Mouse (Mus musculus) testis, adult 2 months (tissue): Measurements from ENCODE around the gene Gstt1. TPM values are rescaled to one million over a fixed set of nuclear protein-coding genes. Genes with fewer than 3 reads are reported as not detected.

ENCODE experiments used
- H3K27ac ChIP-seq: fragments of 200-500 bp; 2 replicates; pipeline ENCODE4 v1.5.1; 2012; ENCODE audit warnings: low read depth, low read length; ENCODE audit not compliant: control insufficient read depth, insufficient read depth
- H3K27me3 ChIP-seq: fragments of 200-500 bp; 2 replicates; pipeline ENCODE4 v1.6.1; 2012; ENCODE audit warnings: mild to moderate bottlenecking, low read length, moderate library complexity; ENCODE audit not compliant: control insufficient read depth, insufficient read depth
- H3K36me3 ChIP-seq: fragments of 200-500 bp; 2 replicates; pipeline ENCODE4 v1.6.1; 2012; ENCODE audit warnings: mild to moderate bottlenecking, low read length; ENCODE audit not compliant: control insufficient read depth, insufficient read depth
- H3K4me1 ChIP-seq: fragments of 200-500 bp; 2 replicates; pipeline ENCODE4 v1.6.1; 2012; ENCODE audit warnings: low read length; ENCODE audit not compliant: control insufficient read depth, insufficient read depth
- H3K4me3 ChIP-seq: fragments of 200-500 bp; 2 replicates; pipeline ENCODE4 v1.5.1; 2012; ENCODE audit warnings: low read depth, mild to moderate bottlenecking, low read length, moderate library complexity, mixed read lengths; ENCODE audit not compliant: control insufficient read depth
- CTCF ChIP-seq: fragments of 200-500 bp; IDR thresholded peaks from 2 replicates; pipeline ENCODE4 v1.5.1; 2012; ENCODE audit warnings: low read depth, mild to moderate bottlenecking, inconsistent platforms, low read length, moderate library complexity; ENCODE audit not compliant: control insufficient read depth, insufficient read depth, insufficient replicate concordance
- POLR2A ChIP-seq: fragments of 200-500 bp; IDR thresholded peaks from 2 replicates; pipeline ENCODE4 v1.6.1; 2012; ENCODE audit warnings: low read depth, mild to moderate bottlenecking, inconsistent platforms, low read length, moderate library complexity; ENCODE audit not compliant: control insufficient read depth
- polyA plus RNA-seq: library from polyadenylated mRNA; depleted of rRNA; stranded (reverse); fragments of >200 nt; gene quantifications from 2 replicates; pipeline ENCODE4 v1.2.3, GENCODE M21; 2012

The Gstt1 gene
- polyA plus RNA-seq, 1 experiment: 8.9 TPM

GRCm38 (mm10) chr10:75828500-75828931 lies 30.1 kb upstream of the Gstt1 start:
- TF ChIP-seq POLR2A: no peak
- no peak for TF ChIP-seq CTCF
- H3K27me3 ChIP-seq: no peaks in the 10 kb centered on the region
- H3K4me3 ChIP-seq: no peak overlapping the region
- H3K27ac ChIP-seq: no peak overlapping the region
- no peaks in the 10 kb centered on the region for H3K36me3 ChIP-seq
- peaks cover 7% of the 10 kb centered on the region for H3K4me1 ChIP-seq

DNA sequence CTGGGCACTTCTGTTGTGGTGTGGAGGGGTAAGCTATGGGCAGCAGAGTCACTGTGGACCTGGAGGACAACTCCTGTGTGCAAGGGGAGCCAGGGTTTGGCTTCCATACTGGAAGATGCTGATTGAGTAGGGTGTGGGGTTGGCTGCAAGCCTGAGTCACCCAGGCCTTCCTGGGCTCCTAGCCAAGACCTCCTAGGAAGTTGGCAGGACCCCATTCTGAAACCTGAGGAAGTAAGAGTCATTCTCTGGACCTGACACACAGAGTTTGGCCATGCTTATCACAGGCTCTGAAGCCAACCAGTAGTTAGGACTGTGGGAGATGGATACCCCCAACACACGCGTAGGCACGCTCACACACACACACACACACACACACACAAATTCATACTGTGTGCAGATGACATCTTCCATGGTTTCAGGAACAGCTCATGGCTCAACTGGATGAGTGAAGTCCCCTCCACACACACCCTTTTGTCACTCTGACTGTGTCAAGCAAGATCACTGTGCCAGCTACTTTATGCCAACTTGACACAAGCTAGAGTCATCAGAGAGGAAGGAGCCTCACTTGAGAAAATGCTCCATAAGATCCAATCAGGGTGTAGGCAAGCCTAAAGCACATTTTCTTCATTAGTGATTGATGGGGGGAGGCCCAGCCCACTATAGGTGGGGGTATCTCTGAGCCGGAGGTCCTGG lies 29.4 kb upstream of the Gstt1 start:
- no peak for TF ChIP-seq POLR2A
- TF ChIP-seq CTCF: no peak
- H3K4me3 ChIP-seq: no peak overlapping the region
- no peaks in the 10 kb centered on the region; the same call in none of the 2 replicates for H3K4me1 ChIP-seq
- H3K27me3 ChIP-seq: no peaks in the 10 kb centered on the region
- no peak overlapping the region for H3K27ac ChIP-seq
- no peaks in the 10 kb centered on the region for H3K36me3 ChIP-seq

DNA sequence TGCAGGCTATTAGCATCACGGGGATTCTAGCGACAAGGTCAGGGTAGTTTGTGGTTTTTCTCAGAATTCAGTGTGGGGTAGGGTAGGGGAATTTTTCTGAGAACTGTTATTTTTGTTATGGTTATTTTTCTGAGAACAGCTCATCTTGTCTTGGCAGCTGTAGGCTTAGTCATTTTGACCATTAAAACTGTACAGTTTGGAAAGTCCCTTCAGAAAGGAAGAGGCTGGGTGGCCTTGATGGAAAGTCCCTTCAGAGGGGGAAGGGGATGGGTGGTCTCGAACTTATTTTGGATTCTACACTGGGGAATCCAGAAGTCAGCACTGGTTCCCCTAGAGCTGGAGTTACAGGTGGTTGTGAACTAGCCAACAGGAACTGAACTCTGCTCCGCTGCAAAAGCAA lies 26.1 kb upstream of the Gstt1 start:
- no peaks in the 10 kb centered on the region; the same call in 1 of the 2 replicates for H3K4me1 ChIP-seq
- H3K36me3 ChIP-seq: no peaks in the 10 kb centered on the region

GRCm38 (mm10) chr10:75823782-75824181 lies 25.4 kb upstream of the Gstt1 start:
- Histone ChIP-seq H3K27ac (no peak overlapping the region), H3K4me1 (no peaks in the 10 kb centered on the region; the same call in 1 of the 2 replicates), H3K4me3 (no peak overlapping the region; the same call in 1 of the 2 replicates), H3K27me3 (no peaks in the 10 kb centered on the region), H3K36me3 (no peaks in the 10 kb centered on the region)
- TF ChIP-seq CTCF (no peak), POLR2A (no peak)

More for the DNA sequence above, 26.1 kb upstream of the Gstt1 start:
- Histone ChIP-seq H3K4me3 (no peak overlapping the region), H3K27me3 (no peaks in the 10 kb centered on the region), H3K27ac (no peak overlapping the region)
- TF ChIP-seq CTCF (no peak), POLR2A (no peak)

DNA sequence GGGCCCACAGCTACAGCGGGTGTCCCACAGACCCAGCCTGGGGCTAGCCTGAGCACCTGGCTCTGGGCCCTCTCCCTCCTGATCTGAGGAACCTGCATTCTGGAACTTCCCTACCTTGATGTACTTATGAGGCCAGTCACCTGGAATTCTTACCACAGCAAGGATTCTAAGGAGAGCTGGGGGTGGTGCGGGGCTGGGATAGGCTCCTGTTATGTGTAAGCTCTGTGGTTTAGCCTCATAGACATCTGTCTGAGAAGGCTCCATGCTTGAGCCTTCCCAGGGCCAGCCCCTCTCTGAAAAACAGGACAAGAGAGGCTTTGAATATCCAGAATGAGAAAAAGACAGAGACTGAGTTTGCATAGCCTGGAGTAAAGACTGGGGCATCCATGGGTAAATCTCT lies 24.1 kb upstream of the Gstt1 start, which contains the start of gene Gstt4:
Gene Gstt4 (minus strand): TSS at position 101 of the 400 bp plus-strand sequence.
- Histone ChIP-seq H3K4me1 (no peaks in the 10 kb centered on the region; the same call in 1 of the 2 replicates), H3K27me3 (no peaks in the 10 kb centered on the region), H3K4me3 (peak within 1 kb of the TSS; percentile 76), H3K36me3 (no peaks in the 10 kb centered on the region), H3K27ac (no peak within 1 kb of the TSS; the same call in 1 of the 2 replicates)
- TF ChIP-seq CTCF: no peak
- TF ChIP-seq POLR2A: peak; percentile 34; the same call in 1 of the 2 replicates

GRCm38 (mm10) chr10:75819882-75820281 lies 21.5 kb upstream of the Gstt1 start:
- Histone ChIP-seq H3K27me3 (no peaks in the 10 kb centered on the region), H3K27ac (no peak overlapping the region), H3K4me3 (peak overlapping the region; percentile 76), H3K4me1 (no peaks in the 10 kb centered on the region), H3K36me3 (no peaks in the 10 kb centered on the region)
- TF ChIP-seq CTCF (no peak), POLR2A (no peak)

- H3K4me1 ChIP-seq: no peaks in the 10 kb centered on the region
- H3K4me3 ChIP-seq: peak overlapping the region; percentile 44
- TF ChIP-seq CTCF (no peak), POLR2A (no peak)
- no peaks in the 10 kb centered on the region for H3K36me3 ChIP-seq
- H3K27ac ChIP-seq: no peak overlapping the region
- no peaks in the 10 kb centered on the region for H3K27me3 ChIP-seq
These were observed 20.3 kb upstream of the Gstt1 start for GRCm38 (mm10) chr10:75818641-75819040.
